8 mouse cellular contexts compared by ENCODE assay signal in genomic region chr17:46298220-46298913, GRCm38 (mm10). TPM values are rescaled to one million over a fixed set of nuclear protein-coding genes. Genes with fewer than 3 reads are reported as not detected.
DNase-seq lines count a peak whose midpoint lies in the region; ATAC-seq lines count a peak whose summit lies in the region.

No protein-coding gene starts in this region.

- ATAC-seq in intestine, embryonic 15.5 days, result peak; percentile 93

- no peaks in the 10 kb centered on the region for H3K9me3 ChIP-seq in intestine, embryonic 15.5 days
- no peaks in the 10 kb centered on the region for H3K9me3 ChIP-seq in midbrain, embryonic 10.5 days (replicated peaks)

- WGBS in intestine, embryonic 15.5 days, result under 1% methylated on average over 48 of the region's 48 CpGs
- under 1% methylated on average over 48 of the region's 48 CpGs for WGBS in midbrain, embryonic 10.5 days

- H3K27me3 ChIP-seq in intestine, embryonic 15.5 days (replicated peaks), result peaks cover 46% of the 10 kb centered on the region
- H3K27me3 ChIP-seq in midbrain, embryonic 10.5 days (ENCODE audit: low read depth, poor library complexity, severe bottlenecking), result peaks cover 75% of the 10 kb centered on the region

- H3K4me2 ChIP-seq in intestine, embryonic 15.5 days (replicated peaks), result peak overlapping the region; percentile 100

- peak; percentile 85 for DNase-seq in adrenal gland, adult 18-20 months (ENCODE audit: low spot score in 2 of 2)
- DNase-seq in embryo, embryonic 11 days, result peak; percentile 90
- peak; percentile 76 to 77 for DNase-seq in gastrocnemius, postnatal 36 days
- peak; percentile 85 to 90 for DNase-seq in left cerebral cortex, postnatal 25 days (ENCODE audit: low spot score in 2 of 2)
- DNase-seq in midbrain, embryonic 10.5 days (ENCODE audit: low spot score), result peak; percentile 91
- peak; percentile 77 to 78 for DNase-seq in right cerebral cortex, postnatal 36 days (ENCODE audit: low spot score in 2 of 2)
- peak; percentile 79 for DNase-seq in yolk sac, embryonic 10.5 days (ENCODE audit: low spot score)

- H3K4me1 ChIP-seq in intestine, embryonic 15.5 days (replicated peaks), result peaks cover 16% of the 10 kb centered on the region
- H3K4me1 ChIP-seq in midbrain, embryonic 10.5 days, result peaks cover 25% of the 10 kb centered on the region

- no peak overlapping the region for H3K27ac ChIP-seq in intestine, embryonic 15.5 days
- H3K27ac ChIP-seq in midbrain, embryonic 10.5 days (replicated peaks), result peak overlapping the region; percentile 63; the same call in 1 of the 2 replicates

- intact Hi-C loops in gastrocnemius, postnatal 36 days (cut with DNase I), result loop anchor here (1.0 kb wide), 1 partner anchor 32 kb away; no protein-coding TSS in a partner anchor
- intact Hi-C loops in left cerebral cortex, postnatal 25 days (cut with DNase I), result loop anchor here (1.0 kb wide), 1 partner anchor 32 kb away; no protein-coding TSS in a partner anchor

- peak overlapping the region; percentile 50 for H3K9ac ChIP-seq in intestine, embryonic 15.5 days

- no peaks in the 10 kb centered on the region for H3K36me3 ChIP-seq in intestine, embryonic 15.5 days
- no peaks in the 10 kb centered on the region for H3K36me3 ChIP-seq in midbrain, embryonic 10.5 days

- peak overlapping the region; percentile 58 for H3K4me3 ChIP-seq in intestine, embryonic 15.5 days (replicated peaks)
- peak overlapping the region; percentile 71 for H3K4me3 ChIP-seq in midbrain, embryonic 10.5 days

RNA-seq across cellular contexts. Expression of gene Dlk2, which starts 1.1 kb away (rescaled TPM):
- total RNA-seq in adrenal gland, adult 18-20 months (2021), result under 1 TPM in 1 of 2 experiments, not detected in 1; 0.23 TPM
- total RNA-seq in gastrocnemius, postnatal 36 days (2021), result under 1 TPM in 1 of 2 experiments, not detected in 1; 0.49 TPM
- 0.64 and 0.77 TPM in 2 replicates for polyA plus RNA-seq in intestine, embryonic 15.5 days (2015; fragmentation: Nextera tagmentation; extraction: Ambion mirVana)
- 10 to 100 TPM; 57.3 to 61.6 TPM for total RNA-seq in left cerebral cortex, postnatal 25 days (2021)
- 0.68 and 0.78 TPM in 2 replicates for polyA plus RNA-seq in midbrain, embryonic 10.5 days (2016; fragmentation: Nextera tagmentation; extraction: Ambion mirVana)

RNA-seq across cellular contexts. Expression of gene Tjap1, which starts 15.5 kb away (rescaled TPM):
- 10 to 100 TPM; 41.5 to 52.9 TPM for total RNA-seq in adrenal gland, adult 18-20 months (2021)
- 10 to 100 TPM; 35.4 to 43.6 TPM for total RNA-seq in gastrocnemius, postnatal 36 days (2021)
- 28.6 and 29.6 TPM in 2 replicates for polyA plus RNA-seq in intestine, embryonic 15.5 days (2015; fragmentation: Nextera tagmentation; extraction: Ambion mirVana)
- 10 to 100 TPM; 43.9 to 44.9 TPM for total RNA-seq in left cerebral cortex, postnatal 25 days (2021)
- 65.8 and 68.2 TPM in 2 replicates for polyA plus RNA-seq in midbrain, embryonic 10.5 days (2016; fragmentation: Nextera tagmentation; extraction: Ambion mirVana)

RNA-seq across cellular contexts. Expression of gene Abcc10, which starts 29.8 kb away (rescaled TPM):
- 1 to 10 TPM; 6.8 to 7.0 TPM for total RNA-seq in adrenal gland, adult 18-20 months (2021)
- 1 to 10 TPM; 2.2 to 2.5 TPM for total RNA-seq in gastrocnemius, postnatal 36 days (2021)
- polyA plus RNA-seq in intestine, embryonic 15.5 days (2015; fragmentation: Nextera tagmentation; extraction: Ambion mirVana), result 6.3 and 7.4 TPM in 2 replicates
- total RNA-seq in left cerebral cortex, postnatal 25 days (2021), result 10 to 100 TPM in 1 of 2 experiments, 1 to 10 TPM in 1; 8.6 to 11.5 TPM
- polyA plus RNA-seq in midbrain, embryonic 10.5 days (2016; fragmentation: Nextera tagmentation; extraction: Ambion mirVana), result 7.6 and 8.9 TPM in 2 replicates

RNA-seq across cellular contexts. Expression of gene Lrrc73, which starts 45.0 kb away (rescaled TPM):
- 1 to 10 TPM; 6.0 to 7.9 TPM for total RNA-seq in adrenal gland, adult 18-20 months (2021)
- under 1 TPM; 0.23 to 0.39 TPM for total RNA-seq in gastrocnemius, postnatal 36 days (2021)
- 0.46 and 0.69 TPM in 2 replicates for polyA plus RNA-seq in intestine, embryonic 15.5 days (2015; fragmentation: Nextera tagmentation; extraction: Ambion mirVana)
- total RNA-seq in left cerebral cortex, postnatal 25 days (2021), result 10 to 100 TPM; 72.9 to 79.7 TPM
- polyA plus RNA-seq in midbrain, embryonic 10.5 days (2016; fragmentation: Nextera tagmentation; extraction: Ambion mirVana), result 1.6 and 1.9 TPM in 2 replicates

RNA-seq across cellular contexts. Expression of gene Yipf3, which starts 50.5 kb away (rescaled TPM):
- total RNA-seq in adrenal gland, adult 18-20 months (2021), result 100 to 1,000 TPM; 121 to 185 TPM
- total RNA-seq in gastrocnemius, postnatal 36 days (2021), result 10 to 100 TPM; 48.7 to 58.4 TPM
- 86.8 and 111 TPM in 2 replicates for polyA plus RNA-seq in intestine, embryonic 15.5 days (2015; fragmentation: Nextera tagmentation; extraction: Ambion mirVana)
- total RNA-seq in left cerebral cortex, postnatal 25 days (2021), result 10 to 100 TPM; 95.5 to 95.9 TPM
- 71.5 and 75.0 TPM in 2 replicates for polyA plus RNA-seq in midbrain, embryonic 10.5 days (2016; fragmentation: Nextera tagmentation; extraction: Ambion mirVana)

Comparison
In these comparisons a context has a peak if more than half of its experiments do, and no peak if none do; other contexts are left out.
1. RNA of gene Dlk2, which starts 1.1 kb away (total RNA-seq): 57.3 to 61.6 TPM in left cerebral cortex, postnatal 25 days; 0.49 TPM in gastrocnemius, postnatal 36 days and 0.23 TPM in adrenal gland, adult 18-20 months; every median in the first group is over 10 times any median in the second.
2. Peak in every context shown above with its lines, with median percentiles within 50 percentile points of each other: DNase-seq.